Mouse (Mus musculus) gastrocnemius, postnatal 36 days (tissue): Measurements from ENCODE around the gene Gm9758. TPM values are rescaled to one million over a fixed set of nuclear protein-coding genes. Genes with fewer than 3 reads are reported as not detected.

Source experiments
- total RNA-seq, 2 experiments: library from RNA; stranded (reverse); gene quantifications; 2 replicates each; pipeline ENCODE4 v1.2.3; 2021

Gene Gm9758
- total RNA-seq, 2 experiments from 2014 or later: not detected

Other genes with a start within 250 kb of the Gm9758 start
- not detected for gene Speer4e, start 23.5 kb upstream of the Gm9758 start, total RNA-seq
- not detected for gene Gm10354, start 64.0 kb upstream of the Gm9758 start, total RNA-seq
- not detected for gene Gm17019, start 118.1 kb upstream of the Gm9758 start, total RNA-seq